Mouse (Mus musculus) adrenal gland, adult 18-20 months (tissue): Measurements from ENCODE around the gene Gabrr3. TPM values are rescaled to one million over a fixed set of nuclear protein-coding genes. Genes with fewer than 3 reads are reported as not detected.
"Not testable (repeated sequence)": the region's sequence is repeated elsewhere in the genome, so short reads cannot be mapped to it uniquely, and the experiment has no call there.

ENCODE experiments used
- DNase-seq, 2 experiments: peaks; one replicate each; pipeline ENCODE4 v3.0.0; 2021 to 2022; ENCODE audit warnings: low spot score in 2 of 2
- long read RNA-seq, 2 experiments: library from polyadenylated mRNA; stranded (forward); transcript quantifications; one replicate each; pipeline ENCODE4 v2.0.0; 2021
- total RNA-seq, 2 experiments: library from RNA; stranded (reverse); gene quantifications; 1 replicate in 1 of 2; 2 replicates in 1 of 2; pipeline ENCODE4 v1.2.3; 2021

The Gabrr3 gene
- total RNA-seq, result not detected
- long read RNA-seq, experiment 1, result 0 reads
- long read RNA-seq, experiment 2, result 0 reads

GRCm38 (mm10) chr16:59407032-59407431 lies at the start of gene Gabrr3:
Gene Gabrr3, plus strand, starts transcription at chr16:59407332.
- DNase-seq, result no peak

GRCm38 (mm10) chr16:59363893-59364292 lies 43.2 kb upstream of the Gabrr3 start, which contains the start of gene Olfr209:
Gene Olfr209, minus strand, starts transcription at chr16:59363993.
- DNase-seq, result no peak

DNA sequence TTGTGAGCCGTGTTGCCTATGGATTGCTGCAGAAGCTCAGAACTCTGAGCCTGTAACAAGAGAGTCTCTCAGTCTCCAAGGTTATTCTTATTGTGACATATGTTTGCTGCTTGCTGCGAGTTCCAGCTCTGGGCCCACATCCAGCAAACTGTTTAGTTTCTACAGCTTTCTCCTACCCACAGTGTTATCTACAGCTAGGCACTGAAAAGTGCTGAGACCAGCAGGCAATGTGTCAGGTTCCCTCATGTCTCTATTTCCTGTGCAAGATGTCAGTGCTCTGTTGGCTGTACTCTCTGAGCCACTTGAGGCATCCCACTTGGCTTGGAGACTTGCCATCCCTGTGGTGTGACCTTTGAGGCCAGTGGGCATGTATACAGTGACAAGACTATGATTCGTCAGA lies 13.8 kb upstream of the Gabrr3 start:
- DNase-seq, result no peak

- no peak for DNase-seq
Measured at GRCm38 (mm10) chr16:59401102-59401501, 6.0 kb upstream of the Gabrr3 start.

DNA sequence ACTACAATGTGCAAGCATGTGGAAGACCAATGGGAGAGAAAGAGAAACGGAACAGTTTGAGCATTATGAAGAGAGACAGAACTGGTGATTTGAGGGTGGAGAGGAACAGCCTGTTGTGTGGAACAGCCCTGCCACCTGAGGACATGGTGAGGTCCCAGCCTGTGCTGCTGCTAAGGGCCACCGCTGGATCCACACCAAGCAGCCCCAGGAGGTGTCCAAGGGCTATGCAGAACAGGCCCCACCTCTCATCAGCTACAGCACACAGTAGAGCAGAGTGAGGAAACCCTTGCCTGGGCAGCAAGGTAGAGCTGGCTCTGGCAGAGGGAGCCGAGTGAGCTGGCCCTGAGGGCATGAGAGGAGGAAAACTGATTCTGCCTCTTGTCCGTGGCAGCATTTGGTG lies 5.1 kb upstream of the Gabrr3 start:
- DNase-seq, result no peak

DNA sequence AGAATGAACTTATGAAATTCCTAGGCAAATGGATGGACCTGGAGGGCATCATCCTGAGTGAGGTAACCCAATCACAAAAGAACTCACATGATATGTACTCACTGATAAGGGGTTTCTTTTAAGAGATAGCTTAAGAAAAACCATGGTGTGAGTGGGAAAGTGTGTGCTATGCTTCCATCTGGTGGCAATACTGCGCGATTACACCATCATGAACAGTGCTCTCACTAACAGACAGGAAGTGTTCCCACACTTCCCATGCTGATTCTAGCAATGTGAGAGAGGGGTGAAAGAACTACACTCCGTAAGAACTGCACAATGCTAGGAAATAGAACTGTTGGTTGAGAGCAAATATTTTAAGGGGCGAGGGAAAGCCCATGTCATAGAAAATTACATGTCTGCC lies 3.4 kb upstream of the Gabrr3 start:
- DNase-seq, result peak in 1 of 2 experiments; percentile 9

DNA sequence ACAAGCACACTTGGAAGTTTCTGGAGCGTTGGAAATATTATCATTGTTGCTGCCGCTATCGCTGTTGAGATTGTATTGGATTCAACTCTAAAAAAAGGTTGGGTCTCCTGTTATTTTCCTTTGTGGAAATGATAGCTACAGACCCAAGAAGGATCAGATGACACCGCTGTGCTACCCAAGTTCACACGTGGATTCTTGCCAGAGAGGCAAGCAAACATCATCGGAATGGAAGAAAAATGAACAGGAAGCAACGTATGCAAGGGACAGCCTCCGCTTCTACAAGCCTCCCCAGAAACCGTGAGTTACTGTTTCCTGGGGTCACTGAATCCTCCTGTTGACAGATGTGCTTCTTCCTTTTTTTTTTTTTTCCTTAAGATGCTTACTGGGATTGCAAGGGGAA lies 2.3 kb upstream of the Gabrr3 start:
- no peak for DNase-seq

- DNase-seq, result no peak
Measured at GRCm38 (mm10) chr16:59409341-59409748, 2.2 kb downstream of the Gabrr3 start.

DNA sequence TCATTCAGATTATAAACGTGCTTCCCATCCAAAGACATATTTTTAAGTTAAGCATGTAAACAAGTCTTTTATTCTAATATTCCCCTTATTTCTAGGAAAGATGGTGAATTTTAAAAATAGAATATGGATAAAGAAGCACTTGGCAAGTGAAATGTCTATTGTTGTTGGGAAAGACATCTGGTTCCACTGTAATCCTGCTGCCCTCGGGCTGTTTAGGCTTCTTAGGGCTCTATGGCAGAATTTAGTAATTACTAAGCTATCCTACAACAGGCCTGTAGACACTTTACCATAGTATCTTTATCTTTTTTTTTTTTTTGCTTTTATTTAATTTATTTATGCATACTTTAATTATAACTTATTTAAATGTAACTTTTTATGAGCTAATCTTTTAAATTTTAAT lies 2.7 kb downstream of the Gabrr3 start:
- DNase-seq, result no peak

DNA sequence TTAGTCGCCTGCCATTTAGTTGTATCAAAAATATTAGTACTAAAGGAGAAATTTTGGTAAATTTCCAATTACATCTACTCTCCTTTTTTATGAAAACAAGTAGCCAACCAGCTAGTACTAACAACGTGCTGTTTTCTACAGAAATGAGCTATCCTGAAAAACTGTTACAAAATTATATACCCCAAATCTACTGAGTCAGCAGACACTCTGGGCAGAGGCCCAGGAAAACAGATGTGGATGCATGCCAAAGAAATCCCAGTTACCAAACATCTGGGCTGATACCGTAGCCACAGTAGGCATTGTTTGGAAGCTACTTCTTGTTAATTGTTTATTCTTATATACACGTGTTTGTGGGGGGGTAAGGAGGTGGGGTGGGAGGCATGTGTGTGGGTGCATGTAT lies 6.3 kb downstream of the Gabrr3 start:
- no peak for DNase-seq

DNA sequence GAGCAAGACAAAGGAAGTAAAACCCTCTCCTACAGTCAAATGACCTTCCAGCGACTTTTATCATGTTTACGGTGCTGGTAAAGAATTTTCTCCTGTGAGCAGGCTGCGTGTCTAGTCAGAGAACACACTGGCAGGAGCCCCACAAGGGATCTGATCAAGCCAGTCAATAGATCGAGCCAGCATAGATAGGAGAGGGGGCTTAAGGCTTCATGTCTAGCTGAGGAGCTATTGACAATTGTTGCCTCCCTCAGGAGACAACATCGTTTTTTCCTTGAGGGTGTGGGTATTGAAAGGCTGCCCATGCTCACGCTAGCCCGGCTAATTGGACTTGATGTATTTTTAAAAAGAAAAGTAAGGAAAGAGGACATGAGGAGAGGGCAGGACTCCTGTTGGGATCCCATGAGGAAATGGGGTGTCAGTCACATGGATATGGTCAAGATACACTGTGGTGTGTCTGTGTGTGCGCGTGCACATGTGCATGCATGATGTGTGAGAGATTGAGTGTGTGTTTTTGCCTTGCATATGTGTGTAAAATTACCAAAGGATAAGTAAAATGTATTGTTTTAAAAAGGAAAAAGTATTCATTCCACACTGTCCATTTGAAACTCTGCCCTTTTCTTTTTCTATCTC lies 13.2 kb downstream of the Gabrr3 start:
- DNase-seq, result no peak

- DNase-seq, result peak; percentile 61 to 72
Measured at GRCm38 (mm10) chr16:59420867-59421251, 13.7 kb downstream of the Gabrr3 start.

- no peak for DNase-seq
Measured at GRCm38 (mm10) chr16:59421571-59422345, 14.6 kb downstream of the Gabrr3 start.

DNA sequence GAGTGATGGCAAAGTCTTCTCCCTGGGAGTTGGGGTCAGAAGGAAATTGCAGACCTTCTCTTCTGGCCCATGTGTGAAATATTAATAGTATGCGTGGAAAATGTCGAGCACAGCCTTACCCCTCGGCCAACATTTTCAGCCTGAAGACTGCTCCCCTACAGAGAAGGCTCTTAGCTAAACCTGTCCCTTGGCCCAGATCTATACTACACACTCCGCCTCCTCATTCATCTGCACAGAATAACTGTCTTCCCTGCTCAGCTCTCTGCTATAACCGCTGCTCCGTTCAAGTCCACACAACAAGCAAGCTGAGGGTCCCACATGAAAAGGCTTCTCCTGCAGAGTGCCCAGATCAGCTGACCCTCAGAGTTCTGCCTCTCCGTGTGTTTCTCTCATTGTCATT lies 20.8 kb downstream of the Gabrr3 start:
- no peak for DNase-seq

- DNase-seq, result no peak
Measured at GRCm38 (mm10) chr16:59433181-59433580, 26.0 kb downstream of the Gabrr3 start.

DNA sequence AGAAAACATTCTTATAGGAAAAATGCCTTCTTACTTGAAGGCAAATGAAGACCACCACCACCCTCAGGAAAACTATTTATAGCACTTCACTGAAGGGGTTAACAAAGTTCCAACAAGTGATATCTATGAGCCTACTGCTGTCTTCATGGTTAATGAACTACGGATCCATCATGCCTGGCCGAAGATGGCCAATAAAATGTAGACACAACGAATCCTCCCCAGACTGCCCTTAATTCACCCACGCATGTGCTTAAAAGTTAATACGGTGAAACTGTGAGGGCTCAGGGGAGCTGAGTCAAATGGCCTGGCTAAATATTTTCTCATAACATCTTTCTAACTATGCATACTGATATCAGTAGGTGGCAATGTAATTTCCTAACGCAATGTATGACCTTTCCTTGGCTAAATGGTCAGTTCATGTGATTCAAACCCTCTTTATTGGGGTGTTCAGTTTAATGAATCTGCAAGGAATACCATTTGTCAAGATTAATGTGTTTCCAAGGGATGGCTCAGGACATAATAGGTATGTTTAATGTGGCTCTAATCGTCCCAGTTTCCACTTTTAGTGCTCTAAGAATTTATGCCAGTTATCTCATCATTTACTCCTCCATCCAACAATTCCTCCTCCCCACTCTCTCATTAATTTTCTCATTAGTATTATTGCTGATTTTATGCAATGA lies 37.9 kb downstream of the Gabrr3 start:
- no peak for DNase-seq

DNA sequence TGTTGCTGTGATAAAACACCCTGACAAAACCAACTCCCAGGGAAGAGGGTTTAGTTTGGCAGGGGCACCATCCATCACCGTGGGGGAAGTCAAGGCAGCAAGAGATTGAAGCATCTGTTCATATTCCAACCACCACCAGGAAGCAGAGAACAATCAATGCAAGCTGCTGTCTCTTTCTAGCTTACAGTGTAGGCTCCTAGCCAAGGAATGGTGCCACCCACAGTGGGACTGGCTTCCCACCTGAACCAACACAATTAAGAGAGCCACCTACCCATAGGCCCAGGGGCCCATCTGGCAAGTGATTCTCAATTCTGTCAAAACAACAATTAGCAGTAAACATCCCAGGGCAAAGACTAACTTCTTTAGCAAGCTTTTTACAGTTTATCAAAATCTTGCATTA lies 41.0 kb downstream of the Gabrr3 start:
- DNase-seq, result no peak

- no peak for DNase-seq
Measured at GRCm38 (mm10) chr16:59449092-59449491, 42.0 kb downstream of the Gabrr3 start.

DNA sequence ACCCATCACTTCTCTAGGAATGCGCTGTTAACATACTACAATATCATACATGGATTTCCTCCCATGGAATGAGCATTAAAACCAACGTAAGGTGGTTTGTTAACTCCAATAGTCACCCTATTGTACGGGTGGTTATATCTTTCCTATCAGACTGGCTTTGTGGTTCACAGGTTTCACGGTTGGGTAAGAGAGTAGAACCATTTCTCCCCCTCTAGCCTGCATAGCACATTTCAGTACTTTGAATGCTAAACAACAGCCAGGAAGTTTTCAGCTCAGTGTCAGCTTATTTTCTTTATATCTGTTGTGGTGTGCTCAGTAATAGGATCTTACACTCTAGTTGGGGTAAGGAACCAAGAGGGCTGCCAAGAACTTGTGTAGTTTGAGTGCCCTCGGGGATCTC lies 44.7 kb downstream of the Gabrr3 start:
- DNase-seq, result no peak

GRCm38 (mm10) chr16:59459259-59459861 lies 52.2 kb downstream of the Gabrr3 start:
- not testable (repeated sequence) for DNase-seq

DNA sequence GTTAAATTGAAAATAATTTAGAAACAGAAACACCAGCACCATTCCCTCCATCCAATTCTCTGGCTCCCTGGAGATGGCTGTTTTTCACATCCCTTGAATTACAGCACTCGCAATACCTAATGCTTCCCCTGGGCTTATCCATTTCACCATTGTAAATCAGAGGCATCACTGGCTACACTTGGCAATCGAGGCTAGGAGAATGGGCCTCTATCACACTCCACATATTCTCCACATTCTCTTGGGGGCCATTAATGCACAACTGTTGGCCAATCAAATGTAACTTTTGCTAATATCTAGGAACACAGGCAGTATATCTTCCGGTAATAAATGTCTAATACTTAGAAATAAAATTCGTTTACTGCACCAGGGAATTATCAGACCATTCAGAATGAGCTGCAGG lies 56.4 kb downstream of the Gabrr3 start:
- DNase-seq, result no peak

GRCm38 (mm10) chr16:59463973-59464372 lies 56.8 kb downstream of the Gabrr3 start:
- no peak for DNase-seq
